Mouse (Mus musculus): ENCODE measurements around the gene Uts2.
"Not testable (repeated sequence)": the region's sequence is repeated elsewhere in the genome, so short reads cannot be mapped to it uniquely, and the experiment has no call there.

Uts2 gene

DNA sequence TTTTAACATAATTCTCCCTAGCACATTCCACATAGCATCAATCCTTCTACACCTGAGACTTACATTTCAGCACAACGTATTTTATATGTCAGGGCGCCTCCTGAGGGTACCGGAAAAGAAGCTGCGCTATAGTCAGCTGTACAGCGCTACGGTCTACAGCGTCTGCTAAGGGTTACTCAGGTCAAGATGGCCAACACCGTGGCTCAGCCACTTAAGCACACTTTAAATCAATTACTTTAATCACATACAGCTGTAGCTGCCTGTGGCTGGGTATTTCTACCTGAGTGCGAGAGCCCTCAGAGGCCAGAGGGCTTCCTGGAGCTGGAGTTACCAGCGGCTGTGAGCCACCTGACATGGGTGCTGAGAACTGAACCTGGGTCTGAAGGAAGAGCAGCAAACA lies 19.0 kb downstream of the Uts2 start:
- no peak for DNase-seq (ENCODE audit: low spot score in 2 of 2)

DNA sequence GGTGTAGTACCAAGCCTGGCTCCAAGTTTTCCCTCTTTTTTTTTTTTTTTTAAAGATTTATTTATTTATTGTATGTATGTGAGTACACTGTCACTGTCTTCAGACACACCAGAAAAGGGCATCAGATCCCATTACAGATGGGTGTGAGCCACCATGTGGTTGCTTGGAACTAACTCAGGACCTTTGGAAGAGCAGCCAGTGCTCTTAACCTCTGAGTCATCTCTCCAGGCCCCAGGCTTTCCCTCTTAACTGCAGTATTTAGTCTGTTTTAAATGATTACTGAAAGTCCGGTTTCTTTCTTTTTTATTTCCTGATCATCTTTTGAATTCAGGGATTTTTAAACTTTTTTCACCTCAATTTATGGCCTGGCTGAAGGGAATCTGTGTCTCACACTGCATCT lies 20.5 kb downstream of the Uts2 start:
- DNase-seq (ENCODE audit: low spot score in 2 of 2) = not testable (repeated sequence)

DNA sequence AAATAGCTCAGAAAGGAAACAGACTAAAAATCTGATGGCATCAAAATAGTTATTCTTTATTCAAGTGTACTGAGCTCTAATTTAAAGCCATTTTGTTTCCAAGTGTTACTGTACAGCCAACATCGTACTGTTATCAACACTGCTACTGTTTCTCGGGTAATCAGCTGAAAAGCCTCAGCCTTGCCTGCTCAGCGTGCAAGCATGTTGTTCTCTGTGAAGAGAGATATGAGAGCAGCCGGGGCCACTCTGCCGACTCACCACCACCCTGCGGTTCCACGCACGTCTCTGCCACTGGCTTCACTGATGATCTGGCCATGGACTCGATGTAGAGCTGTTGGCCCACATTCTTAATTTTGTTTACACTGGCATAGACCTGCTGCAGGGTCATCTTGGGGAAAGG lies 27.3 kb downstream of the Uts2 start:
- DNase-seq (ENCODE audit: low spot score in 2 of 2) = no peak

DNA sequence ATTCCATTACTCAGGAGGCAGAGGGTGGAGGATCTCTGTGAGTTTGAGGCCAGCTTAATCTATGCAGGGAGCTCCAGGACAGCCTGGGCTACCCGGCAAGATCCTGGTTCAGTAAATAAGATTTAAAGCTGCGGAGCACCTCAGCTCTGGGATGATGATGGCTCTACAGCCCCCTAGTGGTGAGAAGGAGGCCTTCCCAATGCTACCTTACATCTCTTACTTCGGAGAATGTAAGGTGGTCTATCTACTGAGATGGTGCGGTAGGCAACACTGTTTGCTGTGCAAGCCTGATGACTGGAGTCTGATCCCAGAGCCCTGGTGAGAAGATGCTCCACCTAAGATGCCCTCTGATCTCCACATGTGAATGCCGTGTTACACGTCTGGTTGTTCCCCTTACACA lies 30.1 kb downstream of the Uts2 start:
- DNase-seq (ENCODE audit: low spot score in 2 of 2) = no peak

DNA sequence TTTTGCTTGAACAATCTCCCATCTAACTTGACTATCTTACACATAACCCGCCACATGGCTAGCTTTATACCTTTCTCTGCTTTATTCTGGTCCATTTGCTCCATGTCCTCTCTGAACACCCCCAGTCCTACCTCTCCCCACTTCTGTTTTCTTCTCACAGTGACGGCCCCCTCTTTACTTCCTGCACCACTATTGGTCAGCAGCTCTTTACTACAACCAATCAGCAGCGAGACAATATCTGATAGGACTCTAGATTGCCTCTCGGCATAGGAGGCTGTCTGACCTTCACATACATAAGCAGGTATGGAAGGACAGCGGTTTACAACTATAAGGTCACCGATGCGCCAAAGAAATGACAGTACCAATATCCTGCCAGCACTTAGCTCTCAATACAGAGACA lies 39.6 kb downstream of the Uts2 start:
- no peak for DNase-seq (ENCODE audit: low spot score in 2 of 2)

DNA sequence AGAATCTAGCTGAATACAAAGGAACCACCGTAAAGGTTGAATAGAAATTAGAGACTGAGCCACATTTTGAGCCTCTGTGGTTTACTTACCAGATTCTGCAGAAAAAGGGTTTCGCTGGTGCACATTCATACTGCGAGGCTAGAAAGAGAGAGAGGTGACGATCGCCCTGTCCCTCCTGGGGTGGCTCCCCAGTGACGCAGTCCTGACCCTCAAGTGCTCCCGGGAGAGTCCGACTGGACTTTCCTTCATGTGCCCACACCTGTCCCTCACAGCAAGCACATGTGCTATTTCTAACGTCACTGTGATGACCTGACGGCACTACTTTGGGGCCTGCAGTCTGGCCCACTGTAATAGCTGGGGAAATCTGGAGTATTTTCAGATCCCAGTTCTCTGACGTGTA lies 40.9 kb downstream of the Uts2 start:
- DNase-seq (ENCODE audit: low spot score in 2 of 2) = no peak

DNA sequence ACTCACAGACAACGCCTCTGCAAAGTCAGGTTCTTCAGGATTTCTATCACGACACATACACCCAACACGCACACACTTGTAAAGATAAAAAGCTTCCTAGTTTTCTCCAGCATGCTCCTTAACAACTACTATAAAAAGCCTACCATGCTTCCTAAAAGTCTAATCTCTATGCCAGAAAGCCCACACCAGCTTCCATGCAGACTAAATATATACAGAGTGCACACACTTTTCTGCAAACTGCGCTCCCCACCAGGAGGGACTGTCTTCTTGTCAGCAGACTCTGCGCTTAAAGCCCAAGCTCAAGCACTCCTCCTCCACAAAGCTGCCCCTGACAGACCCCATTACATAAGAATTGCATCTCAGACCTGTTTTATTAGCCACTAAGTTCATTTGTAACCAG lies 44.6 kb downstream of the Uts2 start:
- no peak for DNase-seq (ENCODE audit: low spot score in 2 of 2)

DNA sequence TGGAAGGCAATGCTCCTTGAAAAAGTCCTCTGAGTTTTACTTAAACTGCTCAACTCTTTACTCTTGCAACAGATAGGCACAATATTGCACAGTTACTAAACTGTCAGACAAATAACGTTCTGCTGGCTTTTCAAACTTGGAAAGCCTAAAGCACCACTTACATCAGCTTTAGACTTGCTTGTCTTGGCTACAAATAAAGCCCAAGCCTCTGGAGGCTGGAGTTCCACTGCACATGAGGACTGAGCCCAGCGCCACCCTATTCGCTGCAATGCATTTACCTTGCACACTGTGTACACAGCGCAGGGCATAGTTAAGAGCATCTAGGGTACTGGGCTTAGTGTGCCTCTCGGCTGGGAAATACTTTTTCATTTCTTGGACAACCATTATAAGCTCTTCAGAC lies 46.4 kb downstream of the Uts2 start:
- DNase-seq (ENCODE audit: low spot score in 2 of 2) = no peak

DNA sequence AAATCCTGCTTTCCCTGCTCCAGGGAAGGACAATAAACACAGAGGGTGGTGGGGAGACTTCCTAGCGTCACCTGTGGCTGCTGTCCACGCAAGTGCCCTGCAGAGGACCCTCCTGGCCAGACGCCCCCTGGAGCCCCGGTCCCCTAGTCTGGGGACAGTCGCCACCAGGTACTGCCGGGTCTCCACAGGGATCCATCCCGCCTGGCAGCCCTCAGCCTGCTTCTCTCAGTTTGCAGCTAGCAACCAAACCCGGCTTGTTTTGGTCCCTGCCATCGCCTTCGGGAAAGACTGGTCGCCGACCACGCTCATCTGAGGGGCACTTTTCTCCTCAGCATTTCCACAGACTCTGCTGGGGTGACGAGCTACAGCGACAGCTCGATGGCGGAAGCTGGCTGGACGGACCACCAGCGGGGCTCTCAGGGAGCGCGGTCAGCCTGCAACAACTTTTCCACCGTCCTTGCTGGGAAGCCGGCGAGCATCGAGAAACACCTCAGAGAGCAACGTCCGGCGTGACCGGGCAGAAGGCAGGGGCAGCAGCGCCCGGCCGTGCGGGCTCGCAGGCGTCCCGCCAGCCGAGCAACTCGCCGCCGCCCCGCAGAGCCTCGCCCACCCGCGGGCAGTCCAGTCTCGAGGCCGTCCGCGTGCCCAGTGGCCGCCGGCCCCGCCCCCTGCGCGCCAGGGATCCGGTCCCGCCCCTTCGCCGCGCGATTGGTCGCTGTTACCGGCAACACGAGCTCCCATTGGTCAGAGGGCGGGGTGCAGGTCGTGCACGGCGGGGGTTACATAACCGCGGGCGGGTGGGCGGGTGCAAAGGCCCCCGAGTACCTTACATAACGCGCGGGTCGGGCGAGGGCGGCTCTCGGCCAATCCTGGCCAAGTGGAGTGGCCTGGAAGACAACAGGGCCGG lies 47.4 kb downstream of the Uts2 start, which contains the start of gene Per3:
Per3 (minus strand) TSS at position 629 of the 907 bp plus-strand sequence.
- peak; percentile 91 to 94 for DNase-seq (ENCODE audit: low spot score in 2 of 2)

DNA sequence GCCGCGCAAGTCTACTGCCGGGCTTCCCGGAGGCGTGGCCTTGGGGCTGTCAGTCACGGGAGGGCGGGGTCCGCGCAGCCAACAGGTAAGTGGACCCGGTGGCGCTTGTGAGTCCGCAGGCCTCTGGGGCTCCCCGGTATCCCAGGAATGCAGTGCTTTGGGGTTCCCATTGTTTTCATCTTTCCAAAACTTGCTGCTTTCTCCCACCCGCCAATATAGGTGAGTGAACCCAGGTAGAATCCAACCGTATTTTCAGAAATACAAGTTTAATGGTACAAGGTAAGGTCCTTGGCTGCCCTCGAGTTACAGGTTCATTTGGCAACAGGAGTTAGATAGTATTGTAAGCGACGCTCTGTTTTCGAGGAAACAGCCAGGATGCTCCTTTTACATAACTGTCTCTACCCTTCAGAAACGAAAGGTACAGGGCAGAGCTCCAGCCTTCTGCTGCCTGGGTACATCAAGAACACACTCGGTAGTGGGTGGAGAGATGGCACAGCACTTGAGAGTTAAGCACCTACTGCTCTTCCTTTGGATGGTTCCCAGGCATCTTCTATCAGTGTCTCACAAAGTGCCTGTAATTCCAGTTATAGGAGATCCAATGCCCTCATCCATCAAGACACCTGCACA lies 48.2 kb downstream of the Uts2 start:
- no peak for DNase-seq (ENCODE audit: low spot score in 2 of 2)

DNA sequence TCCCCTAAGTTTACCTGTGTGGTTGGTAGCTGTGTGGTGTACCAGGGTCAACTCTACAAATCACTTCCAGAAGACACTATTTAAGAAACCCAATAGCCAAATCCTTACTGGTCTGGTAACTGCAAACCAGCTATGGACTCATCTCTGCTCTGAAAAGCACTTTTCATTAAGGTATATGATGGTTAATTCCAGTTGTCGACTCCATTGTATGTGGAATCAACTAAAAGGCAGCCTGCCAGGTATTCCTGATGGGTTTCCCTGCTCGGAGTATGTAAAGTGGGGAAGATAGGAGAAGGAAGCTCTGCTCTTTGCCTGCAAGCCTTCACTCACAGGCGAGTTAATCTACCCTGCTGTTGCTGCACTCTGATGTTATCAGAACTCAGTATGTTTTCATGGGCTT lies 49.6 kb downstream of the Uts2 start:
- no peak for DNase-seq (ENCODE audit: low spot score in 2 of 2)

DNA sequence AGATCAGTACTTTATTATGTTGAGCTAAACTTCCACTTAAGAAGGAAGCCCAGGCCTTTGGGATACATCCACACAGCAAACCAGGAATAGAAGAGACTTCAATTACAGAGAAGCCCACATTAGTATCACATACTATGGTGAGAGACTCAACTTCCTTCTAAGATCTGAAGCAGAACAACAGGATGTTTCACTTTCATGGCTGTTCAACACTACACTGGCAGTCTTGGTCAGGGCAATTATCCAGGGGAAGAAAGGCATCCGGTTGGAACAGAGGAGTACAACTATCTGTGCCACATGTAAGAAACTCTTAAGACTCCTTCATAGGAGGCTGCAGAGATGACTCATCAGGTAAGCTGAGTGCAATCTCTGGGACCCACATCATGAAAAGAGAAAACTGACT lies 54.3 kb downstream of the Uts2 start:
- DNase-seq (ENCODE audit: low spot score in 2 of 2) = no peak

All from spleen, postnatal 36 days (tissue).